Mouse (Mus musculus): ENCODE measurements around the gene P2ry6.

GRCm38 (mm10) chr7:100929639-100930303 is 44.7 kb downstream of the P2ry6 start:
- TF ChIP-seq POLR2A (IDR thresholded peaks at IDR 0.05; ENCODE audit: extremely low read depth, insufficient read depth, low read length): no peak
- TF ChIP-seq CTCF (IDR thresholded peaks at IDR 0.05; ENCODE audit: low read depth, low read length): no peak
